Mouse (Mus musculus) liver, embryonic 11.5 days (tissue): ENCODE results near the gene Marveld2. TPM values are rescaled to one million over a fixed set of nuclear protein-coding genes. Genes with fewer than 3 reads are reported as not detected.
A peak's percentile ranks its signal among the peaks of the same experiment; 100 is the strongest.

Experiments
- ATAC-seq: fragments of 200-750 bp; cut with Nextera tagmentation; replicated peaks from 2 replicates; pipeline ENCODE4 v1.8.0; 2017; ENCODE audit warnings: moderate number of reproducible peaks, mild to moderate bottlenecking, moderate TSS enrichment, moderate library complexity; ENCODE audit not compliant: low FRiP score
- DNase-seq: peaks from one replicate; pipeline ENCODE4 v3.0.0-alpha.2; 2017; ENCODE audit warnings: low spot score
- H3K27ac ChIP-seq: fragments of 300-500 bp; sonication (generic); 2 replicates; pipeline ENCODE4 v1.5.1; 2014; ENCODE audit warnings: mild to moderate bottlenecking, low read depth, low read length, control low read depth
- H3K27me3 ChIP-seq: fragments of 300-500 bp; sonication (generic); replicated peaks from 2 replicates; pipeline ENCODE4 v1.6.1; 2014; ENCODE audit warnings: low read length, mixed read lengths; ENCODE audit not compliant: control insufficient read depth, insufficient read depth
- H3K36me3 ChIP-seq: fragments of 300-500 bp; sonication (generic); 2 replicates; pipeline ENCODE4 v1.6.1; 2014; ENCODE audit warnings: mild to moderate bottlenecking, low read length, moderate library complexity, mixed read lengths; ENCODE audit not compliant: control insufficient read depth, insufficient read depth
- H3K4me1 ChIP-seq: fragments of 300-500 bp; sonication (generic); replicated peaks from 2 replicates; pipeline ENCODE4 v1.6.1; 2014; ENCODE audit warnings: low read length, mixed read lengths; ENCODE audit not compliant: control insufficient read depth, insufficient read depth
- H3K4me2 ChIP-seq: fragments of 300-500 bp; sonication (generic); 2 replicates; pipeline ENCODE4 v1.6.1; 2014; ENCODE audit warnings: mild to moderate bottlenecking, control low read depth, moderate library complexity
- H3K4me3 ChIP-seq: fragments of 300-500 bp; sonication (generic); 2 replicates; pipeline ENCODE4 v1.5.1; 2014; ENCODE audit warnings: low read depth, low read length, control low read depth
- H3K9ac ChIP-seq: fragments of 300-500 bp; sonication (generic); 2 replicates; pipeline ENCODE4 v1.6.1; 2014; ENCODE audit warnings: low read depth, low read length, control low read depth
- H3K9me3 ChIP-seq: fragments of 300-500 bp; sonication (generic); 2 replicates; pipeline ENCODE4 v1.6.1; 2016; ENCODE audit warnings: low read length, inconsistent platforms, mixed read lengths; ENCODE audit not compliant: control insufficient read depth
- WGBS: fragments of 180-500 bp; shearing (Covaris S2); extraction: QIAGEN DNeasy Blood & Tissue Kit; methylation state at CpG from one replicate; pipeline ENCODE4 v1.1.7; 2014; 5-methylcytosine and 5-hydroxymethylcytosine counted together
- polyA plus RNA-seq: library from polyadenylated mRNA; unstranded; fragments of >200 nt; fragmentation: Nextera tagmentation; extraction: Ambion mirVana; gene quantifications from 2 replicates; pipeline ENCODE4 v1.2.1, GENCODE M21; 2014

Marveld2 gene
- polyA plus RNA-seq, 1 experiment from 2014 or later, result 9.1 TPM

DNA sequence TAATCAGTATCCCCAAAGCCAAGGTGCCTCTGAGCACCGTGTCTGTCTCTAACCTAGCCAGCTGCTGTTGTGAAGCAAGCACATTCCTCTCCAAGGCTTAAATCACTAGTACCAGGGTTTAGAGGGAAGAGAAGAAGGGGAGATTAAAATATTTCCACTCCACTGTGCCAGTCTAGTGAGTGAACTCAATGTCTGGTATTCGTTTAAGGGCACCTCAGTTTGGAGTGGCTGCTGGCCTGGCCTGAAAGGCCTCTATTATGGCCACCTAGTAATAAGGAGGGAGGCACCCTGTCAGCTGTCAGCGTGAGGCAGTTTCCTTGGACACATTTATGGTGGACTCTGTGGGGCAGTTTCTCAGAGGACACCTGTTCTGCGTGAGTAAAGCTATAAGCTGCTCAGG, 59.8 kb downstream of the Marveld2 start:
- no peak for DNase-seq
- Histone ChIP-seq H3K4me1 (0 out of 2 replicates have a peak, but pooled peaks cover 2% of the 10 kb centered on the region), H3K4me3 (no peak overlapping the region), H3K27me3 (peaks cover 19% of the 10 kb centered on the region), H3K36me3 (no peaks in the 10 kb centered on the region), H3K4me2 (no peak overlapping the region), H3K27ac (no peak overlapping the region), H3K9me3 (no peaks in the 10 kb centered on the region), H3K9ac (no peak overlapping the region)
- ATAC-seq, result no peak
- 69% methylated on average over 4 of the region's 4 CpGs for WGBS

DNA sequence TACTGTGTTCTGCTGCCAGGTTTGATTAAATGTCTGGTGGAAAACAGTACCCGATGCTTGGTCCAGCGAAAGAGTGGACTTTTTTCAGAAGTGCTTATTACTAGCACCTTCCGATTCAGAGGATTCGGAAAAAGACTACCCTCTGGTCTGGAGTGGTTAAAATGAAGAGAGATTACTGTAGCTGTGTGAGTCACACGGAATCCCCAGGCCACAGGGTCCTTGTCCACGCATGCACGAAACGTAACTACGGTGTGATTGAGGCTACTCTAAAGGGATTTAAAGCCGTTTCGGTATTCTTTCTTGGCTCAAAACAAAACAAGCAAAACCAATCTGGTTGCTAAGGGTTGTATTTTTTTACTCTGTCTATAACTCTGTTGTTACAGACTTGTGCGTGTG, 63.7 kb downstream of the Marveld2 start:
- Histone ChIP-seq H3K27me3 (peaks cover 44% of the 10 kb centered on the region), H3K9me3 (no peaks in the 10 kb centered on the region)

DNA sequence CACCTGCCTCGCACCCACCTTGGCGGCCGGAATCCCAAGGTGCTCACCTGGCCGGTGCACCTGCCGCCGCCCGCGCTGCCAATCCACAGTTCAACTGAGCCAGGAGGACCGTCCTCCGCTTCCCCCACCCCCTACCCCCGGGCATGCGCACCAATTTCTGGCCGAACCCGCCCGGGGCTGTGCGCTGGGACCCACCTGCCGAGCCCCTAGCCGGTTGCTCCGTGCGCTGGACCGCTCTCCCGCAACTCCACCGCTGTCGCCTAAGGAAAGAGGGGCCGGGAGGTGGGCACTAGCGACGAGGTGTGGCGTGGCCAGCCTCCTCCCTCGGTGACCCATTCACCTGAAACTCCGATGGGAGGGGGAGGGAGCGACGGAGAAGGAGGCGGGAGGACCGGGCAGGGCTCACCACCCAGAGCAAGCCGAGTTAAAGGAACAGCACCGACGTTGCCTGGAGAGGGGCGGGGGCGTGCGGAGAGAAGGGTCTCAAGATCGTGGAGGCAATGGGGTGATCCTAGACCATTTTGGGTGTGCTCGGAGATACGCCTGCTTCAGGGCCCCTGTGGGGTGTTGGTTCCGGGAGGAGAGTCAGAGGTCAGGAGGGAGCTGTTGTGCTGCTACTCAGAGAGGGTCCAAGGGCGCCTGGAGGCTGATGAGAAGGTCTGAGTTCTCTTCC, 64.3 kb downstream of the Marveld2 start, which contains the start of gene Ocln:
Gene Ocln (minus strand): TSS at position 350 of the 673 bp plus-strand sequence.
- ATAC-seq, result peak; percentile 60
- H3K27me3 ChIP-seq, result peaks cover 44% of the 10 kb centered on the region
- DNase-seq, result peak; percentile 72
- peak within 1 kb of the TSS; percentile 67 for H3K4me3 ChIP-seq
- H3K36me3 ChIP-seq, result no peaks in the 10 kb centered on the region
- peak within 1 kb of the TSS; percentile 92 for H3K4me2 ChIP-seq
- no peaks in the 10 kb centered on the region for H3K9me3 ChIP-seq
- H3K4me1 ChIP-seq, result 0 out of 2 replicates have a peak, but pooled peaks cover 5% of the 10 kb centered on the region
- WGBS, result under 1% methylated on average over 45 of the region's 45 CpGs
- H3K27ac ChIP-seq, result no peak within 1 kb of the TSS
- H3K9ac ChIP-seq, result peak within 1 kb of the TSS; percentile 57

More for the DNA sequence above, 63.7 kb downstream of the Marveld2 start:
- 11% methylated on average over 12 of the region's 12 CpGs for WGBS
- no peak overlapping the region for H3K9ac ChIP-seq
- H3K4me2 ChIP-seq, result peak overlapping the region; percentile 92
- DNase-seq (no peak), ATAC-seq (no peak)
- H3K4me3 ChIP-seq, result peak overlapping the region; percentile 67
- H3K4me1 ChIP-seq, result 0 out of 2 replicates have a peak, but pooled peaks cover 5% of the 10 kb centered on the region
- H3K27ac ChIP-seq, result no peak overlapping the region
- H3K36me3 ChIP-seq, result no peaks in the 10 kb centered on the region

DNA sequence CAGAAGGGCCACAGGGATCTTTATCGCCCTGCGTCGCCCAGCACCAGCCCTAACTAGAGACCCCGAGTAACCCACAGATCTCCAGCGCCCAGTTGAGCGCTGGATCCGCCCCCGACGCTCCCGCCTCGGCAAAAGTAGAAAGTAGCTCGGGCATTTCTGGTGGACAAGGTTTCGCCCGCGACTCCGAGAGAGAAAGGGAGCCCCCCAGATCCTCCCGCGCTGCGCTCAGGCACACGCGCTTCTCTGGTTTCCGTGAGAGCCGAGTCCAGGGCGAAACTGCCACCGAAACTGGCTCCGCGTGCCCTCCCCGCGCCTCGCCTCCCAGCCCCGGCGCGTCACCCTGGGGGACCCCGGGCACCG, 64.8 kb downstream of the Marveld2 start:
- peaks cover 44% of the 10 kb centered on the region for H3K27me3 ChIP-seq
- ATAC-seq (peak; percentile 11; the same call in 1 of the 2 replicates), DNase-seq (no peak)
- H3K4me1 ChIP-seq, result 0 out of 2 replicates have a peak, but pooled peaks cover 5% of the 10 kb centered on the region
- no peak overlapping the region for H3K27ac ChIP-seq
- peak overlapping the region; percentile 67 for H3K4me3 ChIP-seq
- peak overlapping the region; percentile 57 for H3K9ac ChIP-seq
- under 1% methylated on average over 35 of the region's 35 CpGs for WGBS
- H3K9me3 ChIP-seq, result no peaks in the 10 kb centered on the region
- H3K4me2 ChIP-seq, result peak overlapping the region; percentile 92
- no peaks in the 10 kb centered on the region for H3K36me3 ChIP-seq

DNA sequence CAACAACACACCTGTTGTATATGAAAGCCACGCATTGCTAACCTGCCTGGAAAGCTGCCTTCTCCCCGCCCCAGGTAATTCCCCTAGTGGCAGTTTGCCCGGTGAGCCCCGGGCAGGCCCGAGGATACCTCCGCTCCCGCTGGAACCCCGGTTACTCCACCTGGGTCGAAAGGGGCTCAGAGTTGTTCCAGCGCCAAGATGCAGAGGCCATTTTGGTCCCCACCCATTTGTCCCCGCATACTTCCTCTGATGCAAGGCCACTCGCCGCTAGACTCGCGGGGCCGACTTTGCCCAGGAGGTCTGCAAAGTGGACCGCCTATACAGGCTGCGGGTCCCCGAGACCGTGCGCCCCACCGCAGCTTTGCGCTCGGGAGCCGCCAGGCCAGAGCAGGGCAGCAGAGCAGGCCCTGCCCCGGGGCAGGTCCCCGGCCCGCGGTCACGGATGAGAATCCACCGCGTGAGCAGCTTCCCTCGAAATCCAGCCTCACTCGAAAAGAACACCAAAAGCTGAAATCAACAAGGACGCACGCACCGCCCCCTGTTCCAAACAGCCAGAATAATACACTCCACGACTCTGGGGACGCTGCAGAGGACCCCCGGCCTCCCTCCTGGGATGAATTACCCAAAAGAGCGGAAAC, 65.3 kb downstream of the Marveld2 start:
- no peak overlapping the region for H3K27ac ChIP-seq
- H3K9me3 ChIP-seq, result no peaks in the 10 kb centered on the region
- H3K4me1 ChIP-seq, result 0 out of 2 replicates have a peak, but pooled peaks cover 5% of the 10 kb centered on the region
- H3K9ac ChIP-seq, result peak overlapping the region; percentile 57
- DNase-seq (peak; percentile 49), ATAC-seq (no peak)
- WGBS, result 1% methylated on average over 41 of the region's 41 CpGs
- peak overlapping the region; percentile 92 for H3K4me2 ChIP-seq
- no peaks in the 10 kb centered on the region for H3K36me3 ChIP-seq
- H3K4me3 ChIP-seq, result peak overlapping the region; percentile 67
- peaks cover 44% of the 10 kb centered on the region for H3K27me3 ChIP-seq

DNA sequence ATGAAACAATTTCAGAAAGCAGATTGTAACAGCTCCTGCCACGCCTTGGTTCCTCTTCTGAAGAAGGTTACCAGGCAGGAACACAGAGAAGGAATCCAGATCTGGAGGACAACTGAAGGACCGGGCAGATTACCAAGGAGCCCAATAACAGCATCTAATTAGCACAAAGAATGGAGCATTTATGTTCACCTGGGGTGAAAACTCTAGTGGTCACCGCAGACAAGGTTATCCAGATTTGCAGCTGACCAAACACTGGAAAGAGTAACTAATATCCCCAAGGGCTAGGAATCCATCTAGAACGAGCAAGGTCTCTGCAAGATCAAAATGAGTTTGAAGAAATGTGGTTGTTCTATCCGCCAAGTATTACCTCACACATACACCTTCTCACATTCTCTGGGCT, 69.5 kb downstream of the Marveld2 start:
- ATAC-seq (no peak), DNase-seq (no peak)
- H3K27ac ChIP-seq, result no peak overlapping the region
- no peak overlapping the region for H3K9ac ChIP-seq
- no peaks in the 10 kb centered on the region for H3K36me3 ChIP-seq
- peaks cover 28% of the 10 kb centered on the region for H3K27me3 ChIP-seq
- H3K4me2 ChIP-seq, result no peak overlapping the region
- 79% methylated on average over 5 of the region's 5 CpGs for WGBS
- H3K4me3 ChIP-seq, result no peak overlapping the region
- H3K4me1 ChIP-seq, result 0 out of 2 replicates have a peak, but pooled peaks cover 5% of the 10 kb centered on the region
- no peaks in the 10 kb centered on the region for H3K9me3 ChIP-seq

Other genes with a start within 250 kb of the Marveld2 start
- gene Naip1, start 164.1 kb downstream of the Marveld2 start, polyA plus RNA-seq, result not detected in 2 replicates
- gene Gtf2h2, start 124.4 kb downstream of the Marveld2 start, polyA plus RNA-seq, result 83.2 and 86.6 TPM in 2 replicates
- gene Ocln, start 64.3 kb downstream of the Marveld2 start, polyA plus RNA-seq, result 8.5 and 9.4 TPM in 2 replicates
- 328 and 349 TPM in 2 replicates for gene Ak6, start 34.0 kb upstream of the Marveld2 start, polyA plus RNA-seq
- gene Rad17, start 34.1 kb upstream of the Marveld2 start, polyA plus RNA-seq, result 32.1 and 33.5 TPM in 2 replicates
- gene Taf9, start 34.6 kb upstream of the Marveld2 start, polyA plus RNA-seq, result 25.1 and 26.0 TPM in 2 replicates
- 8.1 and 8.8 TPM in 2 replicates for gene Ccdc125, start 52.7 kb upstream of the Marveld2 start, polyA plus RNA-seq
- 92.0 and 97.2 TPM in 2 replicates for gene Cdk7, start 114.0 kb upstream of the Marveld2 start, polyA plus RNA-seq
- 238 and 241 TPM in 2 replicates for gene Mrps36, start 127.7 kb upstream of the Marveld2 start, polyA plus RNA-seq
- gene Cenph, start 158.9 kb upstream of the Marveld2 start, polyA plus RNA-seq, result 73.0 and 77.5 TPM in 2 replicates
- 343 and 384 TPM in 2 replicates for gene Ccnb1, start 169.6 kb upstream of the Marveld2 start, polyA plus RNA-seq
- gene Slc30a5, start 216.5 kb upstream of the Marveld2 start, polyA plus RNA-seq, result 56.2 and 61.6 TPM in 2 replicates